Mouse (Mus musculus): ENCODE results near the gene Gm17402. TPM values are rescaled to one million over a fixed set of nuclear protein-coding genes. Genes with fewer than 3 reads are reported as not detected.

The Gm17402 gene
- total RNA-seq, 4 experiments from 2014 or later: not detected

Other genes with a start within 250 kb of the Gm17402 start
- 1 to 10 TPM; 1.1 to 3.5 (median 1.8) TPM for gene Mlf1, start 1.1 kb downstream of the Gm17402 start, total RNA-seq (2022)
- gene Gfm1, start 54.9 kb upstream of the Gm17402 start, total RNA-seq (2022): 100 to 1,000 TPM in 1 of 4 experiments, 10 to 100 TPM in 3; 73.8 to 107 (median 88.8) TPM
- gene Lxn, start 88.8 kb upstream of the Gm17402 start, total RNA-seq (2022): 10 to 100 TPM in 1 of 4 experiments, 1 to 10 TPM in 3; 8.3 to 12.9 (median 9.5) TPM
- 1 to 10 TPM in 2 of 4 experiments, under 1 TPM in 2; 0.28 to 1.8 (median 0.89) TPM for gene Rarres1, start 140.4 kb upstream of the Gm17402 start, total RNA-seq (2022)
- 10 to 100 TPM; 70.1 to 80.2 (median 74.4) TPM for gene Mfsd1, start 207.6 kb upstream of the Gm17402 start, total RNA-seq (2022)